Mouse (Mus musculus): ENCODE results near the gene Orm3. TPM values are rescaled to one million over a fixed set of nuclear protein-coding genes. Genes with fewer than 3 reads are reported as not detected.

The Orm3 gene
- polyA plus RNA-seq, 1 experiment, result 0.07 TPM

GRCm38 (mm10) chr4:63338414-63339076, 17.4 kb upstream of the Orm3 start:
- Histone ChIP-seq H3K27me3 (ENCODE audit: control insufficient read depth, insufficient read depth, insufficient read length) (peaks cover 10% of the 10 kb centered on the region), H3K4me3 (no peak overlapping the region), H3K36me3 (ENCODE audit: control insufficient read depth, insufficient read depth) (no peaks in the 10 kb centered on the region), H3K79me2 (ENCODE audit: control insufficient read depth, insufficient read depth) (no peaks in the 10 kb centered on the region), H3K4me2 (ENCODE audit: low read depth) (no peak overlapping the region), H3ac (ENCODE audit: control insufficient read depth, insufficient read length) (no peak overlapping the region)
- TF ChIP-seq TCF3 (IDR thresholded peaks at IDR 0.05; ENCODE audit: insufficient read length, low read depth) (no peak), MYOD1 (IDR thresholded peaks at IDR 0.05; ENCODE audit: control insufficient read depth in 1 of 3, insufficient read length in 2 of 3, low read depth in 2 of 3) (peak in 1 of 3 experiments; percentile 38)

- Histone ChIP-seq H3K36me3 (ENCODE audit: control insufficient read depth, insufficient read depth) (no peaks in the 10 kb centered on the region), H3K79me2 (ENCODE audit: control insufficient read depth, insufficient read depth) (no peaks in the 10 kb centered on the region), H3K4me2 (ENCODE audit: low read depth) (no peak overlapping the region), H3K27me3 (ENCODE audit: control insufficient read depth, insufficient read depth, insufficient read length) (peaks cover 10% of the 10 kb centered on the region), H3ac (ENCODE audit: control insufficient read depth, insufficient read length) (no peak overlapping the region), H3K4me3 (no peak overlapping the region)
- TF ChIP-seq E2F4 (IDR thresholded peaks at IDR 0.05; ENCODE audit: insufficient read depth) (no peak), CEBPB (IDR thresholded peaks at IDR 0.05; ENCODE audit: insufficient read depth, poor library complexity, severe bottlenecking) (no peak), POLR2A (IDR thresholded peaks at IDR 0.05; ENCODE audit: insufficient read length, low read depth) (no peak), MAX (IDR thresholded peaks at IDR 0.05; ENCODE audit: low read depth) (no peak), MYOD1 (IDR thresholded peaks at IDR 0.05; ENCODE audit: control insufficient read depth in 1 of 3, insufficient read length in 2 of 3, low read depth in 2 of 3) (no peak), TCF12 (IDR thresholded peaks at IDR 0.05; ENCODE audit: insufficient read depth, poor library complexity, severe bottlenecking) (no peak), TCF3 (IDR thresholded peaks at IDR 0.05; ENCODE audit: insufficient read length, low read depth) (no peak), USF1 (IDR thresholded peaks at IDR 0.05; ENCODE audit: low read depth) (no peak), REST (IDR thresholded peaks at IDR 0.05; ENCODE audit: insufficient read depth, insufficient read length) (no peak), POLR2AphosphoS2 (IDR thresholded peaks at IDR 0.05; ENCODE audit: insufficient read length, low read depth) (no peak), SRF (IDR thresholded peaks at IDR 0.05; ENCODE audit: control insufficient read depth, insufficient read length, low read depth) (no peak), MYOG (IDR thresholded peaks at IDR 0.05; ENCODE audit: control insufficient read depth in 1 of 3, insufficient read depth in 1 of 3, insufficient read length in 2 of 3, low read depth in 2 of 3) (no peak)
Measured at GRCm38 (mm10) chr4:63342491-63342890, 13.5 kb upstream of the Orm3 start.

- H3K79me2 ChIP-seq (ENCODE audit: control insufficient read depth, insufficient read depth), result no peaks in the 10 kb centered on the region
- H3K36me3 ChIP-seq (ENCODE audit: control insufficient read depth, insufficient read depth), result no peaks in the 10 kb centered on the region
- no peak overlapping the region for H3K4me3 ChIP-seq
- H3K4me2 ChIP-seq (ENCODE audit: low read depth), result no peak overlapping the region
- peaks cover 10% of the 10 kb centered on the region for H3K27me3 ChIP-seq (ENCODE audit: control insufficient read depth, insufficient read depth, insufficient read length)
- H3ac ChIP-seq (ENCODE audit: control insufficient read depth, insufficient read length), result no peak overlapping the region
- TF ChIP-seq POLR2A (IDR thresholded peaks at IDR 0.05; ENCODE audit: insufficient read length, low read depth) (no peak), E2F4 (IDR thresholded peaks at IDR 0.05; ENCODE audit: insufficient read depth) (no peak), MAX (IDR thresholded peaks at IDR 0.05; ENCODE audit: low read depth) (no peak), REST (IDR thresholded peaks at IDR 0.05; ENCODE audit: insufficient read depth, insufficient read length) (no peak), MYOD1 (IDR thresholded peaks at IDR 0.05; ENCODE audit: control insufficient read depth in 1 of 3, insufficient read length in 2 of 3, low read depth in 2 of 3) (no peak), SRF (IDR thresholded peaks at IDR 0.05; ENCODE audit: control insufficient read depth, insufficient read length, low read depth) (no peak), POLR2AphosphoS2 (IDR thresholded peaks at IDR 0.05; ENCODE audit: insufficient read length, low read depth) (no peak), USF1 (IDR thresholded peaks at IDR 0.05; ENCODE audit: low read depth) (no peak), TCF3 (IDR thresholded peaks at IDR 0.05; ENCODE audit: insufficient read length, low read depth) (no peak), CEBPB (IDR thresholded peaks at IDR 0.05; ENCODE audit: insufficient read depth, poor library complexity, severe bottlenecking) (no peak), TCF12 (IDR thresholded peaks at IDR 0.05; ENCODE audit: insufficient read depth, poor library complexity, severe bottlenecking) (no peak), MYOG (IDR thresholded peaks at IDR 0.05; ENCODE audit: control insufficient read depth in 1 of 3, insufficient read depth in 1 of 3, insufficient read length in 2 of 3, low read depth in 2 of 3) (no peak)
Measured at GRCm38 (mm10) chr4:63343608-63344007, 12.4 kb upstream of the Orm3 start.

- Histone ChIP-seq H3K4me3 (no peak within 1 kb of the TSS), H3K4me2 (ENCODE audit: low read depth) (no peak within 1 kb of the TSS), H3K27me3 (ENCODE audit: control insufficient read depth, insufficient read depth, insufficient read length) (peaks cover 10% of the 10 kb centered on the region), H3K79me2 (ENCODE audit: control insufficient read depth, insufficient read depth) (no peaks in the 10 kb centered on the region), H3ac (ENCODE audit: control insufficient read depth, insufficient read length) (no peak within 1 kb of the TSS), H3K36me3 (ENCODE audit: control insufficient read depth, insufficient read depth) (no peaks in the 10 kb centered on the region)
- no peak for TF ChIP-seq USF1 (IDR thresholded peaks at IDR 0.05; ENCODE audit: low read depth)
- no peak for TF ChIP-seq MYOG (IDR thresholded peaks at IDR 0.05; ENCODE audit: control insufficient read depth in 1 of 3, insufficient read depth in 1 of 3, insufficient read length in 2 of 3, low read depth in 2 of 3)
- TF ChIP-seq MAX (IDR thresholded peaks at IDR 0.05; ENCODE audit: low read depth), result no peak
- TF ChIP-seq REST (IDR thresholded peaks at IDR 0.05; ENCODE audit: insufficient read depth, insufficient read length), result no peak
- no peak for TF ChIP-seq POLR2A (IDR thresholded peaks at IDR 0.05; ENCODE audit: insufficient read length, low read depth)
- no peak for TF ChIP-seq POLR2AphosphoS2 (IDR thresholded peaks at IDR 0.05; ENCODE audit: insufficient read length, low read depth)
- TF ChIP-seq TCF12 (IDR thresholded peaks at IDR 0.05; ENCODE audit: insufficient read depth, poor library complexity, severe bottlenecking), result no peak
- no peak for TF ChIP-seq CEBPB (IDR thresholded peaks at IDR 0.05; ENCODE audit: insufficient read depth, poor library complexity, severe bottlenecking)
Measured at GRCm38 (mm10) chr4:63344295-63344694, 11.7 kb upstream of the Orm3 start, which contains the start of gene Orm1. Orm1 (plus strand) TSS chr4:63344560.

GRCm38 (mm10) chr4:63345261-63345660, 10.7 kb upstream of the Orm3 start:
- no peak overlapping the region for H3ac ChIP-seq (ENCODE audit: control insufficient read depth, insufficient read length)
- H3K4me2 ChIP-seq (ENCODE audit: low read depth), result no peak overlapping the region
- no peaks in the 10 kb centered on the region for H3K79me2 ChIP-seq (ENCODE audit: control insufficient read depth, insufficient read depth)
- H3K36me3 ChIP-seq (ENCODE audit: control insufficient read depth, insufficient read depth), result no peaks in the 10 kb centered on the region
- no peak for TF ChIP-seq TCF12 (IDR thresholded peaks at IDR 0.05; ENCODE audit: insufficient read depth, poor library complexity, severe bottlenecking)
- H3K27me3 ChIP-seq (ENCODE audit: control insufficient read depth, insufficient read depth, insufficient read length), result peaks cover 12% of the 10 kb centered on the region
- no peak overlapping the region for H3K4me3 ChIP-seq
